Mouse (Mus musculus) cerebellum, postnatal 4 days (tissue): Measurements from ENCODE around the gene Dnajc28.

Source experiments
- DNase-seq, 2 experiments: peaks; one replicate each; pipeline ENCODE4 v3.0.0; 2022; ENCODE audit warnings: low spot score in 2 of 2, mixed read lengths in 1 of 2

Dnajc28 gene

DNA sequence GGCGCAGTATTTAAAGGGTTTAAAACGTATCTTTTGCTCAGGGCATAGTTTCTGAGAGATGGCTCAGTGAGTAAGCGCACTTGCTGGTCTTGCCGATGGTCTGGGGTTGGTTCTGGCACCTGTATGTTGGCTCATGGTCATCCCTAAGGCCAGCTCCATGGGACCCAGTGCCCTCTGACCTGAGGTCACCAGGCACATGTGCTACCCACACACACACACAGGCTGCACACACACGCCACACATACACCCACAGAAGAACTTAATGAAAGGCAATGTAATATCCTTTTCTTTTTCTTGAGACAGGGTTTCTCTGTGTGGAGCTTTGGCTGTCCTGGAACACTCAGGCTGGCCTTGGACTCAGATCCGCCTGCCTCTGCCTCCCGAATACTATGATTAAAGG is 14.1 kb upstream of the Dnajc28 start:
- no peak for DNase-seq

DNA sequence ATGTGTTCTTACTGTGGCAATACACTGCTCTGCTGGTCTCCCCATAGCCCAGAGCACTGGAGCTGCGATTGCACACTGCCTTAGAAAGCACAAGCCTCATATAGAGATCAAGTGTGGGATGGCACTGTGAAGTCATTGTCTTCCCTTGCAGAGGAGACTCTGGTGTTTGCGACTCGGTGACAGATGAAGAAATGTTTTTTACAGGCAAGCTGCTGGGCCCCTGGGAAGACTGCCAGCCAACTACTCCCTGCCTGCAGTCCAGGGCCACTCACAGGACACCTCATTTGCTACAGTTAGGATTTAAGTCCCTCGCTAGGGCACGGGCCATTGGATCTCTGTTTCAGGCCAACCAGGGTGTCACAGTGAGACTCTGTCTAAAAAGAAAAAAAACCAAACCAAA is 13.6 kb upstream of the Dnajc28 start:
- DNase-seq: no peak

DNA sequence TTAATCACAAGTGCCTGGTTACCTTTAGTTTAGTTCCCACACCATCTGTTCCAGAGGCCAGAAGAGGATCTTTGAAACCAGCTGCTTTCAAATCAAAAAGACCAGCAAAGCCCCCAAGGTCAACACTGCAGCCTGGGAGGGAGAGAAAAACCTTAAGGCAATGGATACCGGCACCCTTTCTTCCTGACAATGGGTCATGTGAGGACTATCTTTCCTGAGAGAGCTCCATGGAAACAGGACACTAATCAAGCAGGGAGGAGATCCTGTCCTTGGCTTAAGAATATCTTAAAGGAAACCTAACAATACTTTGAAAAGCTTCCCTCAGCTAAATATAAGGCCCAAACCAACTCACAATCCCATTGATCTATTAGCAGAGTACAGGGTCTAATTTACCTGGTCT is 11.8 kb upstream of the Dnajc28 start:
- no peak for DNase-seq

DNA sequence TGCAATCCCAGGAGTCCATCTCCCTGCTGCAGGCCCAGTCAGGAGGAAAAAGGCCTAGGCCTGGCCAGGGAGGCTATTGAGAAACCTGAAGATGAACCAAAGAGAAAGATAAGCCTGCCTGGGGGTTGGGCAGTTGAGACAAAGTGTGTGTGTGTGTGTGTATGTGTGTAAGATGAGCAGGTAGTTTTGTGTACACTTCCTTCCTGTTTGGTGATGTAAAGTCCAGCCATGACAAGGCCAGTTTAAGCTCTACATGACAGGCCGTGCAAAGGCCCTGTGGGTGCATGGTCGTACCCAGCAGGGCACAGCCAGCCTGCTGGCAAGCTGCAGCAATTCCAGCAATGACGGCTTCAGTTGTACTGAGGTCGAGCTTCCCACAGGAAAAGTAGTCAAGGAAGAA is 10.9 kb upstream of the Dnajc28 start:
- DNase-seq: no peak

DNA sequence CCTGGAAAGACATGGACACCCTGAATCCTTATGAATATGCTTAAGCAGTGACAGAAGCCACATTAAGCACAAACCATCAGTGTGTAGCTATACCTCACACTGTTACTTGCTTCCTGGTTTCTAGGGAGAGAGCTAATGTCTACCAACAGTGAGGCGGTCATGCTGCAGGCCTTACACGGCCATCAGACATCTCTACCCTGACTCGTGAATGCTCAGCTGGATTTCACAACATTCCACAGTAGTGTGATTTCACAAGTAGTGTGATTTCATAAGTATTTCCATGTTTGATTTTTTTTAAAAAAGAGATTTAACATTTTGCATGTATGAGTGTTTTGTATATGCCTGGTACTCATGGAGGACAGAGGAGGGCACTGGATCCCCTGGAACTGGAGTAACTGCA is 9.8 kb upstream of the Dnajc28 start:
- DNase-seq: no peak

DNA sequence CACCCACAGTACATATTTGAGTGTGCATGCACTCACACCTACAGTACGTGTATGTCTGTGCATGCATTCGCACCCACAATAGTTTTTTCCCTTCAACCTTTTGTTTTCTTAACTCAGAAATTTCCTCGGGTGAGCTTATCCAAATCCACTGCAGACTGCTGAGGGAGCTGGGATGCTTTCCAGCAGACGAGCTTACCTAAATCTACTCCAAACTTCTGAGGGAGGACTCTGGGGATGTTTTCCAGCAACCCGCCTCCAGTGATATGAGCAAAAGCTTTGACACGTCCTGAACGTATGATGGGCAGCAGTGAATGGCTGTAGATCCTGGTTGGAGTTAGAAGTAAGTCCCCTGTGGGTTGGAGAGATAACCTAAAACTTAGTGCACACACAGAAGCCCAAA is 9.0 kb upstream of the Dnajc28 start:
- DNase-seq: no peak

DNA sequence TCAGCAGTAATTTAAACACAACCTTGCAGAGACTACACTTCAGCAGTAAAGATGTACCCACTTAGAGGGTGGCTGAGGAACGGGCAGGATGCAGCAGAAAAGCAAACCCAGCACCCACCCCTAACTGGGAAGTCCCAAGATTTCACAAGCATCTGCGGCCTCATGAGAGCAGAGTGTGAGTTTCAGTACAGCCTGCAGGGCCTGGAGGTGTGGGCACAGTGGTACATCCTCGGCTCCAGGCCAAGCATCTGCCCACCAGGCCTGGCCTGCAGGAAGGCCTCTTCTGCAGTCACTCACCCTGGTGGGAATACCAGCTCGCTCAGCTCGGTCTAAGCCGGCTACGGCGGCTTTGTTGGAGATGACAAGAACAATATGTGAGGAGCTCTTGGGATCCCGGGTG is 4.2 kb upstream of the Dnajc28 start:
- DNase-seq: no peak

DNA sequence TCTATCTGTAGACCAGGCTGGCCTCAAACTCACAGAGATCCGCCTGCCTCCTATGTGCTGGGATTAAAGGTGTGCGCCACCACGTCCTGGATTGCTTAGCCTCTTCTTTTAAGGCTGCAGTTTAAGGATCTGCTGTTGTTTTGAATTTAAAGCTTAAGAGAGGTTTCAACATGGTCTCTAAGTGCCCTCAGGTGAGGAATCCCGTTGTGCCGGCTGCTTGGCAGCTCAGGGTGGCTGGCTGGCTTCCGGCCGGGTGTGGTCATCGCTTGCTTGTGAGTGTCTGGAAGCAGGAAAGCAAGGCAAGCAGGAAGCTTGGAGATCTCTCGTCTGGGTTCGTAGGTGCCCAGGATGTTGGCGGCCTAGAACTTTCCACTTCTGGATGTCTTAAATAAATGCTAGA is 2.2 kb upstream of the Dnajc28 start:
- DNase-seq: no peak

DNA sequence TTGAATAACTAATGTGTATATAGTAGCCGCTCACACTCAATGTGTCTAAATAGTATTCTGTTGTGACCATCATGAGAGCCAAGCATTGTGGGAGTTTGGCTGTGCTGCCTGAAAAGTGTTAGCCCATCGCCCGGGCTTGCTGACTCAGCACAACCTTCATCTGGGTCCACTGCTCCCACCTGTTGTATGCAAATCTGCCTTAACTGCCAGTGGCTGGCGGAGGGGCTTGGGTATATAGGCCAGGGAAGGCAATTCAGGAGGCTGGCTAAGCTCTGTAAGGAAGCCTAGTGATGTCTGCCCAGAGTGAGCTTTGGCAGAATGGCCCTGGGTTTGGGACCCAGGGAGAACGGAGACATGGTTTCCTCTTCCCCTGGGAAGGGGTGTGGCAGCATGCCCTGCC is 1.4 kb upstream of the Dnajc28 start:
- no peak for DNase-seq

DNA sequence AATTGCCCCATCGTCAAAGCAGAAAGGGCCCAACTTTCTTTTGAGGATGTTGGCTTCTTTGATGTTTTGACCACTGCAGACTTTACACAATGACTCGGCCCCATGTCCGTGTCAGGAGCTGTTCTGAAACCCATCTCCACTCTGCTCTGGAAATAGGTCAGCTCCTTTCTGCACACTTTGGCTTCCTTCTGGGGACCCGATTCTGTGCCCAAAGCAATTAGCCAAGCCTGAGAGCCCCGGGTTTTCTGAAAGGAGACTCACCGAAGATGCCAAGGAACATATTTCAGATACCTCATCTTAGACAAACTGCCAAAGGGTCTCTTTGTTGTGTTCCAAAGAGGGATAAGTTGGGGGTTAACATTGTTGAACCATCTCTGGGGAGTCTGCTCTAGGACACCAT is 4.3 kb downstream of the Dnajc28 start:
- DNase-seq: no peak

DNA sequence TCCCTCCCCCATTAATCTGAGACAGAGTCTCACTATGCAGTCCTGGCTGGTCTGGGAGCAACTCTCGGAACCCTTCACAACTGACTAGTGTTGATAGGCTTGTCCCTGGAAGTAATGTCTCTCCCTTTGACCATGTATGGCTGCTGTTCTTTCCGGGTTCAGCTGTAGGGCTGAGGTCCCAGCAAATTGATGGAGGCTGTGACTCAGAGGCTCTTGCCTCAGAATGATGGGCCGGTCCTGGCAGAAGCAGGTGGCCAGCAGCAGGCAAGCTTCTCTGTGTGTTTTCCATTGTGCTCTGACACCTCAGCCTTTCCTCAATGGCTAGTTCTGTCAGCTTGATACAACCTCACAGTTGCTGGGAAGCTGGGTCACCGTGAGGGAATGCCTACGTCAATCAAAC is 6.3 kb downstream of the Dnajc28 start:
- no peak for DNase-seq

DNA sequence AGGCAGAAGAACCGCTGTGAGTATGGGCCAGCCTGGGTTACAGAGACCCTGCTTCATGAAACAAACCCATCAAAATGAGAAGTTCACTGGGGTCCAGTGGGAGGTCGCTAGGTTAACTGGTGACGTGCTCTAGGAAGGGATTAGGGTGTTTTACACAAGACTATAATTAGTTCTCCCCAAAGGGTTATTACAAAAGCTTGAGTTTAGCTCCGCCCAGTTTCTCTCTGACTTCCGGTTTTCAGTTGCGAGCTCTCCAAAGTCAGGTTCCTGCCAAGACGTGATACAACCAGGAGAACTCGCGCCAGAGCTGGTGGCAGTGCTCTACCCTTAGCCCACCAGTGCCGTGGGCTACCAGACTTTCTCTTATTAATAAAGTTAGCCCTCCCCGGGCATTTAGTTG is 7.6 kb downstream of the Dnajc28 start:
- no peak for DNase-seq

DNA sequence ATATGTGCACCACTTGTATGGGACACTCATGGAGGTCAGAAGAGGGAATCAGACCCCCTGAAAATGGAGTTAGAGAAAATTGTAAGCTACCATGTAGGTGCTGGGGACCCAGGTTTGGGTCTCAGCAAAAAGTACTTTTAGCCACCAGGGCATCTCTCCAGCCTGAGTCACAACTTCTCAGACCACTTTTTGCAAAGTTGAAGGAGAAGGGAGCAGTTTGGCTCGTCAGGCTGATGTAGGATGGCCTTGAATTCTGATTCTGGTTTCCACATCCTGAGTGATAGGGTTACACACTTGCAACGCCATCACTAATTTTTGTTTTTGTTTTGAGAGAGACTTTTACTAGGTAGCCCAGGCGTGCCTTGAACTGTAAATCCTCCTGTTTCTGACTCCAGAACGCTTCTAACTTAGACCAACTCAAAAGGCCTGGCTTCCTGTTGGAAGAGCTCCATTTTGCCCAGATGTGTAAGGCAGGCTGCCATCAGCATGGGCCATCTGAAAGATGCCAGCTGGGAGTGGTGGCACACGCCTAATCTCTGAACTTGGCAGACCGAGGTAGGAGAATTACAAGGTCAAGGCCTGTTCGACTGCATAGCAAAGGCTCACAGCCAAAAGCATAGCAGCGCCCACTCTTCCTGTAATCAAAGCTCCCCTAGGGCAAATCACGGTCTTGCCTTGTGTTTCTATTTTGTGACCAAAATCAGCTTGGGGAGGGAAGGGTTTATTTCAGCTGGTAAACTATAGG is 9.2 kb downstream of the Dnajc28 start:
- no peak for DNase-seq

DNA sequence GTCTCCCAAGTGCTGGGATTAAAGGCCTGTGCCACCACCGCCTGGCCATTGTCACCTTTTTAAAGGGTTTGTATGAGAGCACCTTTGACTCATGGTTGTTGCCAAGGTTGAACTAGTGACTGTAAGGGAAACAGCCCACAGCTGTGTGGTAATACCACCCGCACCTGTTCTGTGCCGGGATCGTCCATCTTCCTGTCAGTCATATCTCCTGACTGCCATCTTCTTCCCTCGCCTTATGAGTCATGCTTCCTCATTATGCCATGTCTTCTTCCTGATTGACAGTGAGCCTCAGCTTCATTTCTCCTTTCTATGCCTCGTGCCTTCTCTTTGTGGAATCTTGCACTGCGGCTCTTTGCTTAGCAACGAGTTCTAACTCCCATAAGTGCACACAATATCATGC is 11.9 kb downstream of the Dnajc28 start:
- DNase-seq: no peak

DNA sequence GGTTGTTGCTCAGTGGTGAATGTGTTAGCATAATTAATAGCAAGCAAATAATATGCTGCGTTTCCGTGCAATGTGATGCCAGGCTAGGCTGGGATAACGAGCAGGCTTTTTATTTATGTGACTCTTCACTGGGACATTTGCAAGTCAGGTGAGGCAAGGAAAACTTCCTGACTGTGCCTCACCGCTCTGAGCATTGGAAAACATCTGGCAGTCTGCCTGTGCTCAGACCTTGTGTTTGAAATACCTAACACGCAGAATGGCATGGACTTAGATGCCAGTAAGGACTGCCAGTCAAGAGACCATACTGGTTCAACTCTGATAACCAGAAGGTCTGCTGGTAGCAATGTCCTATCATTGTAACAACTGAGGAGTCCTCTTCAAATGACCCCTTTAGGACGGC is 13.7 kb downstream of the Dnajc28 start:
- DNase-seq: no peak

DNA sequence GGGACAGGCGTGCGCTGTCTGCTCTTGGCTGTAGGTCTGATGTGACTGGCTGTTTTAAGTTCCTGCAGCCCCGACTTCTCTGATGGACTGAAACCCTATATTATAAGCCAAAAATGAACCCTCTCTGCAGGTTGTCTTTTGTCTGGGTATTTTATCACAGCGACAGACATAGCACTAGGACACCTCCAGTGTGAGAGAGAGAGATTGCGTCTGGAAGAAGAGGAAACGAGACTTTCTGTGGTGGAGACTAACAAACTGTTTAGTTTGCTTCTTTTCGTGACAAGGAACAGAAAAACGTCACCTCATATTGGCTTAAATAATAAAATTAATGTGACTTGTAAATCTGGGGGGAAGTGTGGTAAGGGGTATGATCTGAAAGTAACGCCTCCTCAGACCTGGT is 17.1 kb downstream of the Dnajc28 start:
- DNase-seq: no peak

DNA sequence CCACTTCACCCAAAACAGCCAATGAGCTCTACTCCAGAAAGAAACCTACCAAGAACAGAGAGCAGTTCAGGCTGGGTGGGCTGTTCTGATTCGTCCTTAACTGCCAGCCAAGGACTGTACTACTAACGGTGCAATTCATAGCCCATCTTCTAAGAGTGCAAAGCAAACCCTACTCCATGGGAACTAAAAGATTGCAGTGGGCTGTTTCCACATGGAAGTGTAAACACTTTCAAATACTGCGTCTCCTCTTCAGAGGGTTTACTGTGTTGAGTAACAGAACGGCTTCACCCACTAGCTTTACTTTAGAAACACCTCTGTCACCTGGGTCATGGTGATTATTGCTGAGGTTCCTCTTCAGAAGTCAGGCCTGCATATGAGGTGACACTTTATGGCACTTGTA is 17.7 kb downstream of the Dnajc28 start:
- no peak for DNase-seq

DNA sequence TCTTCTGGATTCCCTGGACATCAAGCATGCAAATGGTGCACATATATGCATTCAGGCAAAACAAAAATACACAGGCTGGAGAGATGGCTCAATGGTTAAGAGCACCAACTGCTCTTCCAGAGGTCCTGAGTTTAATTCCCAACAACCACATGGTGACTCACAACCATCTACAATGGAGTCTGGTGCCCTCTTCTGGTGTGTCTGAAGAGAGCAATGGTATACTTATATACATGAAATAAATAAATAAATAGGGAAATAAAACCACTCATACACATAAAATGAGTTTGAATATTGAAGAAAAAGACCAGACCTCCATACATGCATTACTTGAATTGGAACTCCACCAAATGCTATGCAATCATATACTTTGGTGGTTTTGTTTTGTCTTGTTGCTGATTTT is 19.6 kb downstream of the Dnajc28 start:
- no peak for DNase-seq

DNA sequence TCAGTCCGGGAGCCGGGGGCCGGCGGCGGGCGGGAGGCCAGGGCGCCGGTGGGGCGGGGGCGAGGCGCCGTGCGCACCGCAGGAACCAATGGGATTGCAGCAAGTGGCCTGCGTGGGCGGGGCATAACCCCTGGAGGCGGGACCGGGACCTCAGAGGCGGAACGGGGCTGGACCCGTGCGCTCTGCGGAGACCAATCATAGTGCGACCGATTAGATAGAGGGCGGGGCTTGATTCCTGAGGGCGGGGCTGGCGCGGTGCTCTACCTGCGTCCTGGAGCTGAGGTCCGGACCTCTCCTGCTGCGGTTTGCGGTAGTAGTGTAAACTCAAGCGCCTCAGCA is 21.2 kb downstream of the Dnajc28 start, which contains the start of gene Tmem50b:
Tmem50b (minus strand) TSS at position 129 of the 339 bp plus-strand sequence.
- peak; percentile 98 for DNase-seq

DNA sequence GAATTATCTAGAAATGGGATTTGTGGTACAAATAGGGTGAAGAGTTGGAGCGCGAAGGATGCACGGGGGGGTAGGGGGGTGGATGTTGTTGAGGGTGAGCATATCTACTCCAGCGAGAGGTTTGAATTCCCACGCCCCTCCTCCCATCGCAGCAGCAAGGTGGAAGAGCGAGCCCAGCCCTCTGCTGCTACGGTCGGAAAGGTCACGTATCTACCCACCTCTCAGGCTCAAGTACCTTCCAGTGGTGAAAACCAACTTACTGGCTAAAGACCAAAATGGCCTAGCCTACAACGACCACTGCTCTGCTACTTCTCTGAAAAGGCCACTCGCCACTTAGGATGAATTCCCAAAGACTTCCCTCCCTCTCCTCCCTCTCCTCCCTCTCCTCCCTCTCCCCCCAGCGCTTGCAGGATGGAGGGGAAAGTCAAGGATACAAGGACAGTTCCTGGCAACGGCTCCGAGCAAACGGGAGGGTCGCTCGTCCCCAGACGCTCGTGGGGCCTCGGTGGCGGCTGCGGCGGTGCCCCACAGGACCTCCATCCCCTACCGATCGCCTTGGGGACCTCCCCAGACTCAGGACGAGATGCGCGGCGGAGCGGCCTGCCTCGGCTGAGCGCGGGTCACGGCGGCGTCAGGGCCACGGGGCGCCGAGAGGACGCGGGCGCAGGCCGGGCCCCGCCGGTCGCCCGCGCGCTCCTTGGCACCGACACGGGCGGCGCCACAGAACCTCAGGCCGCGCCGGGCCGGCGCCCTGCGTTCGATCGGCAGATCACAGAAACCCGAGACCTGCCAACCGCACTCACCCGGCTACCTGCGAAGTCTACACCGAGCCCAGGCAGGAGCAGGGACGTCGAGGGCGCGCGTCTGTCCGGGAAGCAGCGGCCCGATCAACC is 21.8 kb downstream of the Dnajc28 start:
- no peak for DNase-seq

DNA sequence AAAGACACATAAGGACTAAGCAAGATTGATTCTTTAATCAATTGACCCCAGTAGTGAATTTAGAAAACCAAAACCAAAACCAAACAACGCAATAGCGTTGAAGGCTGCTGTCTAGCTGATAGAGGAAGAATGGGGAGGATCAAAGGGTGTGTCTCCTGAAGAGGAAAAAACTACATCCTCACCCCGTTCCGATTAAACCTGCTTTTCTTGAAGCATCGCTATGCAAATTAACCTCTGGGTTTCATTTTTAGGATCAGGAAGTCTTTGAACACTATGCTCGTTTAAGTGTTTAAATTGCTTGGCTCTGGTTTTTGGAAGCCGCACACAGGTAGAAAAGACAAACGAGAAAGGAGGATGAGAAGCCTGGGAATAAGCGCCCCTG is 22.4 kb downstream of the Dnajc28 start:
- DNase-seq: no peak

DNA sequence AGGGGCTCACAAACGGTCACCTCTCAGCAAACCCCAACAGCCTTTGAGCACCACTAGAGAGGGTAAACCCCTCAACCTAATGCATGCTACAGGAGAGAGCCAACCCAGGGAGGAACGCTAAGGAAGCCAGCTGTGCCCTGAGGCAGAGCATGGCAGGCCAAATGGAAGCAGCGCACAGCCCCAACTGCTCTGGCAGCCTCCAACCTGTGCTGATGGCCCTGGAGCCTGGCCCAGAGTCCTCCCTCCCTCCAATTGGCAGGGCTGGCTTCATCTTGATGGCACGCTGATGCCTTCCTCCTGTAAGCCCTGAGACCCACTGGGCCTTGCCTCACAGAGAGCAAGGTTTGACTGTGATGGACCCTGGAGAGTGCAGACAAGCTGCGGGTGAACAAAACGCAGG is 23.8 kb downstream of the Dnajc28 start:
- peak in 1 of 2 experiments; percentile 62 for DNase-seq

DNA sequence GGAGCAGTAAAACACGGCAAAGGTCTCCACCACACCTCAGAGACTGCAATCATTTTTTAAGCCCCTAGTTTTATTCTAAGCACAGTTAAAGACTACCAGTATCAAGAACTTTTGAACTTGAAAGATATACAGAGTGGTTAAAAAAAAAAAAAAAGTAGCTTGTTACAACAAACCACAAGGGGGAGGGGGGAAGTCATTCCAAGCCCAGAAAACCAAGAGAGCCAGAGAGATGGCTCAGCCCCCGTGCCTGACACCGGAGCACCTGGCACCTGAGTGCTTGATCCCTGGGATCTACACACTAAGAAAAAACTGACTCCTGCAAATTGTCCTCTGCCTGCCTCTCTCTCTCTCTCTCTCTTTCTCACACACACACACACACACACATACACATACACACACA is 25.6 kb downstream of the Dnajc28 start:
- no peak for DNase-seq
